Comparison of ENCODE assay signal across 19 mouse cellular contexts in genomic region chr17:46578650-46579049, GRCm38 (mm10). TPM values are rescaled to one million over a fixed set of nuclear protein-coding genes. Genes with fewer than 3 reads are reported as not detected.
DNase-seq lines count a peak whose midpoint lies in the region; ATAC-seq lines count a peak whose summit lies in the region.
"Had no signal": no experiment of that assay in that cellular context is flagged by ENCODE, and none has a peak within 500 bp of the region (broad histone marks: within the 10 kb centered on the region; RNA-seq: fewer than 3 reads in every experiment).

No protein-coding gene starts in this region.

- H3K4me1 ChIP-seq in heart, embryonic 15.5 days (replicated peaks) = no peaks in the 10 kb centered on the region
- no peaks in the 10 kb centered on the region for H3K4me1 ChIP-seq in heart, embryonic 10.5 days
- no peaks in the 10 kb centered on the region for H3K4me1 ChIP-seq in neural tube, embryonic 13.5 days (replicated peaks)
- no peaks in the 10 kb centered on the region for H3K4me1 ChIP-seq in neural tube, embryonic 15.5 days
- H3K4me1 ChIP-seq: hindbrain, embryonic 15.5 days; limb, embryonic 13.5 days; midbrain, embryonic 15.5 days; neural tube, embryonic 12.5 days had no signal

- no peaks in the 10 kb centered on the region for H3K9me3 ChIP-seq in heart, embryonic 15.5 days (replicated peaks)
- no peaks in the 10 kb centered on the region for H3K9me3 ChIP-seq in heart, embryonic 10.5 days
- H3K9me3 ChIP-seq in neural tube, embryonic 13.5 days = peaks cover 5% of the 10 kb centered on the region; the same call in 1 of the 2 replicates
- no peaks in the 10 kb centered on the region for H3K9me3 ChIP-seq in neural tube, embryonic 15.5 days (replicated peaks)
- H3K9me3 ChIP-seq: hindbrain, embryonic 15.5 days; midbrain, embryonic 15.5 days; neural tube, embryonic 12.5 days had no signal

- no peak overlapping the region for H3K27ac ChIP-seq in heart, embryonic 15.5 days
- H3K27ac ChIP-seq in heart, embryonic 10.5 days = no peak overlapping the region
- no peak overlapping the region for H3K27ac ChIP-seq in neural tube, embryonic 13.5 days (replicated peaks)
- H3K27ac ChIP-seq in neural tube, embryonic 15.5 days (replicated peaks) = no peak overlapping the region
- H3K27ac ChIP-seq: hindbrain, embryonic 15.5 days; limb, embryonic 13.5 days; midbrain, embryonic 15.5 days; neural tube, embryonic 12.5 days had no signal

- ATAC-seq in heart, embryonic 15.5 days (replicated peaks; ENCODE audit: insufficient number of reproducible peaks, insufficient read depth, low FRiP score, low read depth) = 0 out of 2 replicates have a peak, but pooled peaks have one; percentile 44
- 0 out of 2 replicates have a peak, but pooled peaks have one; percentile 23 for ATAC-seq in neural tube, embryonic 13.5 days (ENCODE audit: low read depth)
- ATAC-seq in neural tube, embryonic 15.5 days (ENCODE audit: low FRiP score) = no peak
- ATAC-seq: forebrain, embryonic 16.5 days; midbrain, embryonic 15.5 days had no signal

- DNase-seq in heart, embryonic 10.5 days (ENCODE audit: low spot score) = no peak
- DNase-seq in kidney, postnatal 4 days = peak; percentile 28 to 36
- no peak for DNase-seq in kidney, adult 18-20 months
- no peak for DNase-seq in frontal cortex, postnatal 36 days (ENCODE audit: low spot score in 2 of 2)
- no peak for DNase-seq in ovary, postnatal 10 days (ENCODE audit: low spot score)
- DNase-seq: adrenal gland, postnatal 14 days; cerebellum, postnatal 25 days; gastrocnemius, postnatal 10 days; lung, postnatal 14 days; right cerebral cortex, adult 18-20 months had no signal

- H3K27me3 ChIP-seq in heart, embryonic 15.5 days = no peaks in the 10 kb centered on the region
- H3K27me3 ChIP-seq in heart, embryonic 10.5 days (ENCODE audit: insufficient read depth, poor library complexity, severe bottlenecking) = no peaks in the 10 kb centered on the region
- no peaks in the 10 kb centered on the region for H3K27me3 ChIP-seq in neural tube, embryonic 13.5 days
- H3K27me3 ChIP-seq in neural tube, embryonic 15.5 days (replicated peaks) = no peaks in the 10 kb centered on the region
- H3K27me3 ChIP-seq: hindbrain, embryonic 15.5 days; limb, embryonic 13.5 days; midbrain, embryonic 15.5 days; neural tube, embryonic 12.5 days had no signal

- no peak overlapping the region for H3K9ac ChIP-seq in heart, embryonic 15.5 days
- no peak overlapping the region for H3K9ac ChIP-seq in neural tube, embryonic 13.5 days
- no peak overlapping the region for H3K9ac ChIP-seq in neural tube, embryonic 15.5 days (replicated peaks)
- H3K9ac ChIP-seq: hindbrain, embryonic 15.5 days; limb, embryonic 13.5 days; midbrain, embryonic 15.5 days; neural tube, embryonic 12.5 days had no signal

- no peak overlapping the region for H3K4me2 ChIP-seq in heart, embryonic 15.5 days
- no peak overlapping the region for H3K4me2 ChIP-seq in neural tube, embryonic 13.5 days
- no peak overlapping the region for H3K4me2 ChIP-seq in neural tube, embryonic 15.5 days
- H3K4me2 ChIP-seq: heart, embryonic 11.5 days; hindbrain, embryonic 15.5 days; limb, embryonic 13.5 days; midbrain, embryonic 15.5 days; neural tube, embryonic 12.5 days had no signal

- no peak overlapping the region for H3K4me3 ChIP-seq in heart, embryonic 15.5 days
- no peak overlapping the region for H3K4me3 ChIP-seq in heart, embryonic 10.5 days
- no peak overlapping the region for H3K4me3 ChIP-seq in neural tube, embryonic 13.5 days
- no peak overlapping the region for H3K4me3 ChIP-seq in neural tube, embryonic 15.5 days (replicated peaks)
- H3K4me3 ChIP-seq: hindbrain, embryonic 15.5 days; limb, embryonic 13.5 days; midbrain, embryonic 15.5 days; neural tube, embryonic 12.5 days had no signal

- H3K36me3 ChIP-seq in heart, embryonic 15.5 days = peaks cover 66% of the 10 kb centered on the region
- peaks cover 85% of the 10 kb centered on the region for H3K36me3 ChIP-seq in heart, embryonic 10.5 days
- H3K36me3 ChIP-seq in neural tube, embryonic 13.5 days = peaks cover 87% of the 10 kb centered on the region
- H3K36me3 ChIP-seq in neural tube, embryonic 15.5 days = peaks cover 72% of the 10 kb centered on the region

- 73% methylated on average over 5 of the region's 5 CpGs for WGBS in heart, embryonic 15.5 days
- 77% methylated on average over 5 of the region's 5 CpGs for WGBS in heart, embryonic 10.5 days
- 83% methylated on average over 5 of the region's 5 CpGs for WGBS in neural tube, embryonic 13.5 days
- 86% methylated on average over 5 of the region's 5 CpGs for WGBS in neural tube, embryonic 15.5 days

RNA-seq across cellular contexts. Expression of gene Srf, which starts 22.7 kb away (rescaled TPM):
- polyA plus RNA-seq in heart, embryonic 15.5 days (2015; fragmentation: Nextera tagmentation; extraction: Ambion mirVana) = 8.7 and 14.6 TPM in 2 replicates
- polyA plus RNA-seq in heart, embryonic 10.5 days (2016; fragmentation: Nextera tagmentation; extraction: Ambion mirVana) = 10.9 and 15.7 TPM in 2 replicates
- polyA plus RNA-seq in neural tube, embryonic 13.5 days (2015; fragmentation: Nextera tagmentation; extraction: Ambion mirVana) = 4.7 and 5.4 TPM in 2 replicates
- polyA plus RNA-seq in neural tube, embryonic 15.5 days (2015; fragmentation: Nextera tagmentation; extraction: Ambion mirVana) = 2.5 and 6.4 TPM in 2 replicates

RNA-seq across cellular contexts. Expression of gene Cul9, which starts 32.5 kb away (rescaled TPM):
- 4.6 and 5.5 TPM in 2 replicates for polyA plus RNA-seq in heart, embryonic 15.5 days (2015; fragmentation: Nextera tagmentation; extraction: Ambion mirVana)
- polyA plus RNA-seq in heart, embryonic 10.5 days (2016; fragmentation: Nextera tagmentation; extraction: Ambion mirVana) = 4.8 and 5.3 TPM in 2 replicates
- polyA plus RNA-seq in neural tube, embryonic 13.5 days (2015; fragmentation: Nextera tagmentation; extraction: Ambion mirVana) = 16.4 and 17.0 TPM in 2 replicates
- 17.3 and 22.6 TPM in 2 replicates for polyA plus RNA-seq in neural tube, embryonic 15.5 days (2015; fragmentation: Nextera tagmentation; extraction: Ambion mirVana)

RNA-seq across cellular contexts. Expression of gene Ptk7, which starts 50.7 kb away (rescaled TPM):
- 34.1 and 49.5 TPM in 2 replicates for polyA plus RNA-seq in heart, embryonic 15.5 days (2015; fragmentation: Nextera tagmentation; extraction: Ambion mirVana)
- 65.4 and 67.7 TPM in 2 replicates for polyA plus RNA-seq in heart, embryonic 10.5 days (2016; fragmentation: Nextera tagmentation; extraction: Ambion mirVana)
- 38.7 and 41.3 TPM in 2 replicates for polyA plus RNA-seq in neural tube, embryonic 13.5 days (2015; fragmentation: Nextera tagmentation; extraction: Ambion mirVana)
- 29.3 and 41.7 TPM in 2 replicates for polyA plus RNA-seq in neural tube, embryonic 15.5 days (2015; fragmentation: Nextera tagmentation; extraction: Ambion mirVana)

Comparison
In these comparisons a context has a peak if more than half of its experiments do, and no peak if none do; other contexts are left out.
1. DNase-seq: peak in kidney, postnatal 4 days (2 of 2); none in heart, embryonic 10.5 days (single experiment), kidney, adult 18-20 months (single experiment), frontal cortex, postnatal 36 days (0 of 2) and ovary, postnatal 10 days (single experiment).